Mouse (Mus musculus): ENCODE measurements around the gene Cep63.

Cep63 gene

GRCm38 (mm10) chr9:102558463-102558862, 67.9 kb downstream of the Cep63 start:
- DNase-seq (ENCODE audit: low read depth, low spot score) = no peak

- no peak for DNase-seq (ENCODE audit: low read depth, low spot score)
Observed at GRCm38 (mm10) chr9:102553781-102554180, 72.6 kb downstream of the Cep63 start.

GRCm38 (mm10) chr9:102551771-102552170, 74.6 kb downstream of the Cep63 start:
- no peak for DNase-seq (ENCODE audit: low read depth, low spot score)

GRCm38 (mm10) chr9:102549211-102549610, 77.1 kb downstream of the Cep63 start:
- no peak for DNase-seq (ENCODE audit: low read depth, low spot score)

DNA sequence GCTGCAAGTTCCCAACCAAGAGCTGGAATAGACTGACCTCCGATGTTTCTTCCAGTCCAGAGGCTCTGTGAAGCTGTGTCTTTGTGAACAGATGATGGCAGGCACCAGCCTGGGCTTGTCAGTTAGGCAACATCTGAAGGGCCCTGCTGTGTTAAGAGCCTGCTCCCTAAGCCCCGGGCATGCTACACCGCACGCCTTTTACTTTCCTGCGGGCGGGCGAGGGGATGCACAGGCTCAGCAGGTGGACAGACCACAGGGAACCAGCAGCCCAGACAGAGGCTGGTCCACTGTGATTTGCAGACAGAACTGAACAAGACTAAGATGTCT, 79.3 kb downstream of the Cep63 start:
- no peak for DNase-seq (ENCODE audit: low read depth, low spot score)

GRCm38 (mm10) chr9:102546256-102547027, 79.9 kb downstream of the Cep63 start:
- no peak for DNase-seq (ENCODE audit: low read depth, low spot score)

- DNase-seq (ENCODE audit: low read depth, low spot score) = no peak
Observed at GRCm38 (mm10) chr9:102545406-102546255, 80.7 kb downstream of the Cep63 start.

- peak; percentile 67 for DNase-seq (ENCODE audit: low read depth, low spot score)
Observed at GRCm38 (mm10) chr9:102544773-102545366, 81.5 kb downstream of the Cep63 start.

DNA sequence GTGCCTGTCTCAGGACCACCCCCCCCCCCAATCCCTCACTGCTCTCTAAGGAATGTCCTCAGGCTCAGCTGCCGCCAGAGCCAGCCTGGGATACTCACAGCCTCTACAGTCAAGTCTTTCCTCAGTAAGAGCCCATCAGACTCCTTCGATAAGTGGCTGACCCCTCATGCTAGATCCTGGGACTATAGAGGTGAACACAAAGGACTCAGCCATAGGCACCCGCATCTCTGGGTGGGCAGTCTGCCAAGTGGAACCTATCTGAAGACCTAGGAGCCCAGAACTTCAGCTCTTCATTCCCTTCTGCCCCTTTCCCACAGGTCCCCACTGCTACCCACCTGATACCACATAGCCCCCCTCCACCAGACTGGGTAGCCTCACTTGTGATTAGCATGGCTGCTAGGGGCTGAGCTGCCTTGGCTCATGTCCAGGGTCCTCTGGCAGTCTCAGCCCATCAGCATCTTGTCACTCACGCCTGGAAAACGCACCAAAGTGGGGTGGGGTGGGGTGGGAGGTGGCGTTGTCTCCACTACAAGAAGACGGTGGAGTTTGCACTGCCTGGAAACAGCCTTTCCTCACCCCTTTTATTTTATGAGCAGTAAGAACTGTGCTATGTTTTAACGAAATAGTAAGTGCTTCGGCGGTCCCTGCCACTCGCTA, 82.1 kb downstream of the Cep63 start:
- no peak for DNase-seq (ENCODE audit: low read depth, low spot score)

- no peak for DNase-seq (ENCODE audit: low read depth, low spot score)
Observed at GRCm38 (mm10) chr9:102543761-102544115, 82.6 kb downstream of the Cep63 start.

GRCm38 (mm10) chr9:102542540-102542939, 83.8 kb downstream of the Cep63 start:
- no peak for DNase-seq (ENCODE audit: low read depth, low spot score)

DNA sequence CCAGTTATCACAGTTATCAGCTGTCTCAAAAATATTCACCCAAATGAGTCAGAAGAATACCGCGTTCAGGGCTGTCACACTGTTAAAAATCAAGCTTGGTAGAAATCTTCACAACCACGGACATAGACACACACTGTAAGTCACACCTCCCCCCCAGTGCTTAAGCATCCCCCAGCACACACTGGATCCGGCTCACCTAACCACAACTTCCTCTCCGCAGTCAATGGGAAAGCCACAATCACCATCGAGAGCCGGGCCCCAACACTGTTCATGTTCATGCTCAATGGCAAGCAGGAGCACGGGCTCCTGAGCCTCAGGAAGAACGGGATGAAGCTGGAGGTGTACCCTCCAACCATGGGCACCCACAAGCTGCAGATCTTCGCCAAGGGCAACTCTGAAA, 84.7 kb downstream of the Cep63 start:
- DNase-seq (ENCODE audit: low read depth, low spot score) = peak; percentile 19

- peak; percentile 5 for DNase-seq (ENCODE audit: low read depth, low spot score)
Observed at GRCm38 (mm10) chr9:102539699-102540098, 86.6 kb downstream of the Cep63 start.

DNA sequence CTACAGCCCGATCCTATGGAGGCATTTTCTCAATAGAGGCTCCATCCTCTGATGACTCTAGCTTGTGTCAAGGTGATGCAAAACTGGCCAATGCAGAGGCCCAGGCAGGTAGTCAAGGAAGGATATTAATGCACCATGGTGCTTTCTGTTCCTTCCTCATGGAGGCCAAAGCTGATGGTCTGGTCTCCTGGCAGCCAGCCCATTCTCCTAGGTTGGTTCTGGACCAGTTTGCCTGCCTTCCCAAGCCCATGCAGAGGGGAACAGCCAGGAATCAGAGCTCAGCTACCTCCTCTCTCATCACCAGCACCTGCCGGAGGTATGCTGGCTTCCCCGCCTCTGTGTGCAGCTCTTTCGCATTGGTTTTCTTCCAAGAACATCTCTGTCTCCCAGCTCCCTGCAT, 89.4 kb downstream of the Cep63 start:
- no peak for DNase-seq (ENCODE audit: low read depth, low spot score)

Measured in A20 (cell line).